ENCODE assay signal across 19 mouse cellular contexts in genomic region chr8:59113221-59113620, GRCm38 (mm10).
DNase-seq lines count a peak whose midpoint lies in the region; ATAC-seq and TF ChIP-seq lines count a peak whose summit lies in the region.
"Had no signal": no experiment of that assay in that cellular context is flagged by ENCODE, and none has a peak within 500 bp of the region (broad histone marks: within the 10 kb centered on the region; RNA-seq: fewer than 3 reads in every experiment).

No protein-coding gene starts in this region.

- no peak for ATAC-seq in forebrain, embryonic 14.5 days
- no peak for ATAC-seq in forebrain, embryonic 13.5 days
- peak; percentile 98 for ATAC-seq in G1E (ENCODE audit: extremely low read depth, insufficient number of reproducible peaks, low FRiP score, poor library complexity, severe bottlenecking)
- ATAC-seq: activated CD4-positive, CD25-positive, alpha-beta regulatory T cell, adult 4 months; CD4-positive, CD25-positive, alpha-beta regulatory T cell, adult 4 months; Patski had no signal

- H3K4me1 ChIP-seq in forebrain, embryonic 14.5 days (ENCODE audit: control insufficient read depth, insufficient read depth, low read length): no peaks in the 10 kb centered on the region
- no peaks in the 10 kb centered on the region for H3K4me1 ChIP-seq in forebrain, embryonic 13.5 days
- peaks cover 10% of the 10 kb centered on the region for H3K4me1 ChIP-seq in G1E (ENCODE audit: insufficient read depth, low read depth, low read length)

- no peak overlapping the region for H3K4me2 ChIP-seq in forebrain, embryonic 14.5 days (ENCODE audit: low read length)
- H3K4me2 ChIP-seq in forebrain, embryonic 13.5 days: no peak overlapping the region

- no peaks in the 10 kb centered on the region for H3K36me3 ChIP-seq in forebrain, embryonic 14.5 days (ENCODE audit: control insufficient read depth, insufficient read depth, low read length)
- no peaks in the 10 kb centered on the region for H3K36me3 ChIP-seq in forebrain, embryonic 13.5 days (ENCODE audit: poor library complexity, severe bottlenecking)
- no peaks in the 10 kb centered on the region for H3K36me3 ChIP-seq in G1E (replicated peaks)

- no peak overlapping the region for H3K27ac ChIP-seq in forebrain, embryonic 14.5 days (ENCODE audit: low read depth, low read length)
- H3K27ac ChIP-seq in forebrain, embryonic 13.5 days: no peak overlapping the region

- DNase-seq in forebrain, embryonic 14.5 days (ENCODE audit: low spot score): peak; percentile 3
- DNase-seq in G1E (ENCODE audit: low spot score): peak; percentile 6
- no peak for DNase-seq in left cerebral cortex, postnatal 25 days (ENCODE audit: low spot score in 2 of 2)
- DNase-seq: adrenal gland, adult 2 months; adrenal gland, adult 8-10 months; adrenal gland, postnatal 10 days; adrenal gland, postnatal 14 days; adrenal gland, postnatal 25 days; adrenal gland, postnatal 36 days; B cell, adult 2 months; cerebellum, adult 11 months; cerebellum, adult 11-12 months; cerebellum, adult 18-20 months; cerebellum, adult 2 months had no signal

- no peak for TF ChIP-seq CTCF in G1E (IDR thresholded peaks at IDR 0.05; ENCODE audit: low read depth, low read length)

- 49% methylated on average over 3 of the region's 3 CpGs for WGBS in forebrain, embryonic 14.5 days
- whole genome bisulfite sequencing in forebrain, embryonic 13.5 days: 51% methylated on average over 3 of the region's 3 CpGs

- H3K9me3 ChIP-seq in forebrain, embryonic 14.5 days (replicated peaks; ENCODE audit: control insufficient read depth, low read length): no peaks in the 10 kb centered on the region
- H3K9me3 ChIP-seq in forebrain, embryonic 13.5 days (replicated peaks): no peaks in the 10 kb centered on the region
- H3K9me3 ChIP-seq in G1E (replicated peaks): no peaks in the 10 kb centered on the region

- no peak overlapping the region for H3K9ac ChIP-seq in forebrain, embryonic 14.5 days (ENCODE audit: low read length)
- H3K9ac ChIP-seq in forebrain, embryonic 13.5 days: no peak overlapping the region

- no peaks in the 10 kb centered on the region for H3K27me3 ChIP-seq in forebrain, embryonic 14.5 days (replicated peaks; ENCODE audit: control insufficient read depth, insufficient read depth, low read length)
- no peaks in the 10 kb centered on the region for H3K27me3 ChIP-seq in forebrain, embryonic 13.5 days
- no peaks in the 10 kb centered on the region for H3K27me3 ChIP-seq in G1E (ENCODE audit: insufficient read depth, low read length)
- H3K27me3 ChIP-seq: CH12.LX, Patski had no signal

- intact Hi-C loops in left cerebral cortex, postnatal 25 days (cut with DNase I): no loop called here

- no peak overlapping the region for H3K4me3 ChIP-seq in forebrain, embryonic 14.5 days (ENCODE audit: low read depth, low read length)
- no peak overlapping the region for H3K4me3 ChIP-seq in forebrain, embryonic 13.5 days
- H3K4me3 ChIP-seq in G1E (ENCODE audit: low read depth, low read length): no peak overlapping the region; the same call in 1 of the 2 replicates

Comparison
In these comparisons a context has a peak if more than half of its experiments do, and no peak if none do; other contexts are left out.
1. DNase-seq: peak in forebrain, embryonic 14.5 days (single experiment) and G1E (single experiment); none in left cerebral cortex, postnatal 25 days (0 of 2).